Mouse (Mus musculus) cerebellum, adult (tissue): Measurements from ENCODE around the gene Foxg1.

Experiments used
- ATAC-seq: cut with Nextera tagmentation; 2 replicates; pipeline ENCODE4 v1.9.2; 2017; ENCODE audit warnings: mild to moderate bottlenecking, moderate library complexity, mixed read lengths; ENCODE audit not compliant: insufficient number of reproducible peaks, low FRiP score, low TSS enrichment

The Foxg1 gene

DNA sequence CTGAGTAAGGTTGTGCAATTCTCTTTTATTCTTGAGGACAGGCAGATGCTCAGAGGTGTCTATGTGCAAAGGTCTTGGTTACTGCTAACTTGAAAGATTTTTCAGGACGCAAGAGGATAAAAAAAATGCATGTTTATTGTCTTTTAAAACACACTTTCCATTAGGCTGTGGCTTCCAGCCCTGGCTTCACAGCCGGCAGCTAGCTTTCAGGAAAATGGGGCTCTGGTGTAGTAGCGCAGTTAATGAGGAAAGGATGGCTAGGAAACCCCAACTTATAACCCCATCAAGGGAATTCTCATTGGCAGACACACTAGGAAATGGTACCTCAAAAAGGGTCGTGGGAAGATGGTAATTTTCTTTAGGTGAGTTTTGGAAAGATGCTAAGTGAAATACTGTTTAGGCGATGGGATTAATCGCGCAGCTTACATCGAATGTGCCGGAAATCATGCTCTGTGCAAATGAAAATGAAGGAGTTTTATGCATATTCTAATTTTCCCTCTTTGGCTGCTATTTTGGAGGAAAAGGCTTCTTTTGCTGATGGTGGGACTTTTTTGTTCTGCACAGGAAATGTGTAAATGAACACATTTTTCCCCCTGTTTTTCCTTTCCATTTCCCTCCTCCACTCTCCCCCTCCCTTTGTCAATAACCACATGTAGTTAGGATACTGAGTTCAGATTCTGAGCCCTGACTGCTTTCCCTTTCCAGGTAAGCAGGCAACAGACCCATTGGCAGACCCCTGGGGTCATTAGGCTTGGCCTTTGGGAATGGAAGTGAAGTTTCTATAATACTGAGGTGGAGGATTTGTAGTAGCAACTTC lies 17.8 kb downstream of the Foxg1 start:
- ATAC-seq, result no peak

DNA sequence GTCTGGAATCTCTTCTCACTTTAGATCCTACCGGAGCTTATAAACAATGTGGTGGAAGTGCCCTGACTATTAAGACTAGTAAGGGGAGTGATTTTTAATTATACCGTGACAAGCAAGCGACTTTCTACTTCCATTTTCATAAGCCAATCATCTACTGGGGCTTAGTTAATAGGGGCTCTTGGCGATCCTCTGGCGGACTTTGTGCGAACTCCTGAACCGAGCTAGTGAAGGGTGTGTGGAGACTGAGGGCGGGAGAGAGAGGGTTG lies 18.3 kb downstream of the Foxg1 start:
- no peak for ATAC-seq

- no peak for ATAC-seq
Observed at GRCm38 (mm10) chr12:49401119-49401795, 18.8 kb downstream of the Foxg1 start.

DNA sequence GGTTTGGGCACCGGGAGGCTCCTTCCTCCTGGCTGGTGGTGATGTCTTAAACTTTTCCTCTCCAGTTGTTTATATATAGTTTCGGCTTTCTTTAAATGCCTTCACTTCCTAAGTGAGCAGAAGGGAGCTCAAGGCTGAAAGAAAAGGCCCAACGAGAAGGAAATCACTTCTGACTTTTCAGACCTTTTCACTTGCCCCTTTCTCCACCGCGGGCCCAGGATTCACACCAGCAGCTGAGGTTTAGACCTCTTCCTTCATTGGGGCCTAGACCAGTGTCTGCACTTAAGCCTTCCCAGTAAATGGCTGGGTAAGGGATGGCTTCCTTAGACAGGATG lies 19.3 kb downstream of the Foxg1 start:
- ATAC-seq, result no peak

- no peak for ATAC-seq
Observed at GRCm38 (mm10) chr12:49409833-49410232, 27.4 kb downstream of the Foxg1 start.

- no peak for ATAC-seq
Observed at GRCm38 (mm10) chr12:49417963-49418362, 35.5 kb downstream of the Foxg1 start.
